Mouse (Mus musculus) CH12.LX (cell line): Measurements from ENCODE around the gene Atg5. TPM values are rescaled to one million over a fixed set of nuclear protein-coding genes. Genes with fewer than 3 reads are reported as not detected.
A peak's percentile ranks its signal among the peaks of the same experiment; 100 is the strongest.

Experiments
- DNase-seq: peaks from one replicate; pipeline ENCODE4 v3.0.0-alpha.2; 2013; ENCODE audit errors: extremely low read depth
- H3K27ac ChIP-seq: 2 replicates; pipeline ENCODE4 v1.5.1; 2012; ENCODE audit warnings: low read depth, mild to moderate bottlenecking, control low read depth, moderate library complexity; ENCODE audit not compliant: insufficient read depth
- H3K27me3 ChIP-seq: replicated peaks from 2 replicates; pipeline ENCODE3; 2012; ENCODE audit warnings: inconsistent platforms
- H3K36me3 ChIP-seq, 2 experiments: replicated peaks in 1 of 2; 2 replicates each; pipeline versions ENCODE3 to v1.6.1; 2012; ENCODE audit warnings: inconsistent platforms in 1 of 2, low read length in 1 of 2, mild to moderate bottlenecking in 1 of 2, mixed read lengths in 1 of 2, moderate library complexity in 1 of 2; ENCODE audit not compliant: control insufficient read depth in 1 of 2, insufficient read depth in 1 of 2
- H3K4me1 ChIP-seq, 2 experiments: 2 replicates each; pipeline ENCODE4 v1.6.1; 2012; ENCODE audit warnings: inconsistent platforms in 1 of 2, moderate library complexity in 1 of 2; ENCODE audit not compliant: insufficient read depth in 2 of 2, control insufficient read depth in 1 of 2
- H3K4me2 ChIP-seq: 2 replicates; pipeline ENCODE4 v1.6.1; 2012; ENCODE audit warnings: low read depth, mild to moderate bottlenecking, control low read depth; ENCODE audit not compliant: poor library complexity, insufficient read depth, severe bottlenecking
- H3K4me3 ChIP-seq, 3 experiments: fragments of 150-350 bp in 1 of 3; sonication (generic) in 1 of 3; replicated peaks in 1 of 3; 2 replicates each; pipeline versions ENCODE3 to v1.5.1; 2011 to 2012; ENCODE audit warnings: low read depth in 2 of 3, low read length in 2 of 3, mild to moderate bottlenecking in 2 of 3, moderate library complexity in 2 of 3, control low read depth in 1 of 3, improper control_type of control experiment in 1 of 3, inconsistent platforms in 1 of 3, mixed read lengths in 1 of 3; ENCODE audit not compliant: poor library complexity in 1 of 3
- H3K79me2 ChIP-seq: replicated peaks from 2 replicates; pipeline ENCODE4 v1.6.1; 2012; ENCODE audit warnings: mild to moderate bottlenecking, moderate library complexity; ENCODE audit not compliant: control insufficient read depth, poor library complexity, insufficient read depth, severe bottlenecking; ENCODE audit errors: extremely low read depth
- H3K9ac ChIP-seq: 2 replicates; pipeline ENCODE4 v1.6.1; 2012; ENCODE audit warnings: low read depth, mild to moderate bottlenecking, control low read depth, moderate library complexity; ENCODE audit not compliant: insufficient read depth
- H3K9me3 ChIP-seq: replicated peaks from 2 replicates; pipeline ENCODE3; 2012; ENCODE audit warnings: low read length, inconsistent platforms, mixed read lengths
- BHLHE40 ChIP-seq: IDR thresholded peaks from 2 replicates; pipeline ENCODE4 v1.6.1; 2011; ENCODE audit warnings: mild to moderate bottlenecking, low read depth, low read length, improper control_type of control experiment
- CHD1 ChIP-seq: IDR thresholded peaks from 2 replicates; pipeline ENCODE4 v1.6.1; 2012; ENCODE audit warnings: low read depth, low read length, improper control_type of control experiment, inconsistent platforms
- CHD2 ChIP-seq: IDR thresholded peaks from 2 replicates; pipeline ENCODE4 v1.6.1; 2011; ENCODE audit warnings: low read length, improper control_type of control experiment
- CTCF ChIP-seq, 2 experiments: IDR thresholded peaks in 1 of 2; conservative IDR thresholded peaks in 1 of 2; 2 replicates each; pipeline ENCODE4 v1.5.1; 2011 to 2012; ENCODE audit warnings: low read depth in 2 of 2, low read length in 2 of 2, improper control_type of control experiment in 1 of 2, inconsistent platforms in 1 of 2, mild to moderate bottlenecking in 1 of 2, moderate library complexity in 1 of 2
- E2F4 ChIP-seq: IDR thresholded peaks from 2 replicates; pipeline ENCODE4 v1.6.1; 2011; ENCODE audit warnings: low read depth, low read length, improper control_type of control experiment; ENCODE audit not compliant: insufficient replicate concordance
- ELF1 ChIP-seq: IDR thresholded peaks from 2 replicates; pipeline ENCODE4 v1.6.1; 2014; ENCODE audit warnings: low read depth, mild to moderate bottlenecking, inconsistent platforms, low read length, improper control_type of control experiment
- EP300 ChIP-seq: IDR thresholded peaks from 2 replicates; pipeline ENCODE4 v1.6.1; 2011; ENCODE audit warnings: low read length, improper control_type of control experiment
- ETS1 ChIP-seq: conservative IDR thresholded peaks from 2 replicates; pipeline ENCODE4 v1.6.1; 2012; ENCODE audit warnings: low read depth, mild to moderate bottlenecking, inconsistent platforms, low read length, improper control_type of control experiment, moderate library complexity
- GABPA ChIP-seq: IDR thresholded peaks from 2 replicates; pipeline ENCODE4 v1.6.1; 2012; ENCODE audit warnings: low read depth, low read length, improper control_type of control experiment, inconsistent platforms; ENCODE audit not compliant: insufficient replicate concordance
- HCFC1 ChIP-seq: IDR thresholded peaks from 2 replicates; pipeline ENCODE4 v1.6.1; 2012; ENCODE audit warnings: low read depth, mild to moderate bottlenecking, inconsistent platforms, low read length, improper control_type of control experiment
- IRF4 ChIP-seq: IDR thresholded peaks from 2 replicates; pipeline ENCODE4 v1.6.1; 2014; ENCODE audit warnings: low read depth, mild to moderate bottlenecking, inconsistent platforms, low read length, improper control_type of control experiment
- JUN ChIP-seq: IDR thresholded peaks from 2 replicates; pipeline ENCODE4 v1.6.1; 2011; ENCODE audit warnings: low read depth, mild to moderate bottlenecking, low read length, improper control_type of control experiment, moderate library complexity; ENCODE audit not compliant: insufficient read depth
- JUND ChIP-seq: conservative IDR thresholded peaks from 2 replicates; pipeline ENCODE4 v1.6.1; 2011; ENCODE audit warnings: low read depth, low read length, improper control_type of control experiment
- KAT2A ChIP-seq: IDR thresholded peaks from 2 replicates; pipeline ENCODE4 v1.6.1; 2012; ENCODE audit warnings: low read length, improper control_type of control experiment, inconsistent platforms; ENCODE audit not compliant: insufficient replicate concordance
- MAFK ChIP-seq: IDR thresholded peaks from 2 replicates; pipeline ENCODE4 v1.6.1; 2011; ENCODE audit warnings: low read length, improper control_type of control experiment; ENCODE audit not compliant: insufficient replicate concordance
- MAX ChIP-seq: IDR thresholded peaks from 2 replicates; pipeline ENCODE4 v1.6.1; 2011; ENCODE audit warnings: low read length, improper control_type of control experiment
- MAZ ChIP-seq: IDR thresholded peaks from 2 replicates; pipeline ENCODE4 v1.6.1; 2012; ENCODE audit warnings: low read depth, mild to moderate bottlenecking, inconsistent platforms, low read length, improper control_type of control experiment, moderate library complexity
- MEF2A ChIP-seq: IDR thresholded peaks from 2 replicates; pipeline ENCODE4 v1.6.1; 2014; ENCODE audit warnings: low read depth, mild to moderate bottlenecking, inconsistent platforms, low read length, improper control_type of control experiment, borderline replicate concordance
- MXI1 ChIP-seq: IDR thresholded peaks from 2 replicates; pipeline ENCODE4 v1.6.1; 2011; ENCODE audit warnings: mild to moderate bottlenecking, low read depth, low read length, improper control_type of control experiment
- MYC ChIP-seq: IDR thresholded peaks from 2 replicates; pipeline ENCODE4 v1.6.1; 2011; ENCODE audit warnings: low read depth, mild to moderate bottlenecking, improper control_type of control experiment, low read length
- NELFE ChIP-seq: IDR thresholded peaks from 2 replicates; pipeline ENCODE4 v1.6.1; 2011; ENCODE audit warnings: low read depth, low read length, improper control_type of control experiment
- NRF1 ChIP-seq: IDR thresholded peaks from 2 replicates; pipeline ENCODE4 v1.6.1; 2014; ENCODE audit warnings: low read depth, mild to moderate bottlenecking, inconsistent platforms, low read length, improper control_type of control experiment, moderate library complexity
- PAX5 ChIP-seq: IDR thresholded peaks from 2 replicates; pipeline ENCODE4 v1.6.1; 2012; ENCODE audit warnings: low read length, inconsistent platforms, mixed read lengths
- POLR2A ChIP-seq: IDR thresholded peaks from 2 replicates; pipeline ENCODE4 v1.6.1; 2011; ENCODE audit warnings: low read depth, mild to moderate bottlenecking, improper control_type of control experiment, low read length
- POLR2AphosphoS2 ChIP-seq: IDR thresholded peaks from 2 replicates; pipeline ENCODE4 v1.6.1; 2011; ENCODE audit warnings: low read depth, low read length, improper control_type of control experiment
- RAD21 ChIP-seq: IDR thresholded peaks from 2 replicates; pipeline ENCODE4 v1.6.1; 2011; ENCODE audit warnings: low read depth, mild to moderate bottlenecking, low read length, improper control_type of control experiment, moderate library complexity
- RCOR1 ChIP-seq: conservative IDR thresholded peaks from 2 replicates; pipeline ENCODE4 v1.6.1; 2012; ENCODE audit warnings: low read depth, mild to moderate bottlenecking, inconsistent platforms, low read length, improper control_type of control experiment
- SIN3A ChIP-seq: IDR thresholded peaks from 2 replicates; pipeline ENCODE4 v1.6.1; 2012; ENCODE audit warnings: low read length, improper control_type of control experiment, inconsistent platforms
- SMC3 ChIP-seq: IDR thresholded peaks from 2 replicates; pipeline ENCODE4 v1.6.1; 2011; ENCODE audit warnings: low read depth, low read length, improper control_type of control experiment
- TBP ChIP-seq: conservative IDR thresholded peaks from 2 replicates; pipeline ENCODE4 v1.6.1; 2011; ENCODE audit warnings: low read depth, low read length, improper control_type of control experiment
- TCF12 ChIP-seq: IDR thresholded peaks from 2 replicates; pipeline ENCODE4 v1.6.1; 2014; ENCODE audit warnings: low read depth, mild to moderate bottlenecking, inconsistent platforms, low read length, improper control_type of control experiment
- UBTF ChIP-seq: IDR thresholded peaks from 2 replicates; pipeline ENCODE4 v1.6.1; 2012; ENCODE audit warnings: low read depth, mild to moderate bottlenecking, inconsistent platforms, low read length, improper control_type of control experiment, moderate library complexity
- USF1 ChIP-seq: IDR thresholded peaks from 2 replicates; pipeline ENCODE4 v1.6.1; 2014; ENCODE audit warnings: low read depth, mild to moderate bottlenecking, inconsistent platforms, low read length, improper control_type of control experiment
- USF2 ChIP-seq: conservative IDR thresholded peaks from 2 replicates; pipeline ENCODE4 v1.6.1; 2011; ENCODE audit warnings: low read depth, low read length, improper control_type of control experiment
- ZC3H11A ChIP-seq: IDR thresholded peaks from 2 replicates; pipeline ENCODE4 v1.6.1; 2012; ENCODE audit warnings: low read depth, mild to moderate bottlenecking, inconsistent platforms, low read length, improper control_type of control experiment
- ZKSCAN1 ChIP-seq: IDR thresholded peaks from 2 replicates; pipeline ENCODE4 v1.6.1; 2012; ENCODE audit warnings: low read depth, inconsistent platforms, low read length, improper control_type of control experiment, borderline replicate concordance
- ZMIZ1 ChIP-seq: IDR thresholded peaks from 2 replicates; pipeline ENCODE4 v1.6.1; 2012; ENCODE audit warnings: low read depth, mild to moderate bottlenecking, inconsistent platforms, low read length, improper control_type of control experiment
- ZNF384 ChIP-seq: IDR thresholded peaks from 2 replicates; pipeline ENCODE4 v1.6.1; 2012; ENCODE audit warnings: low read depth, low read length, improper control_type of control experiment, inconsistent platforms
- dilution Hi-C: fragments of 300-500 bp; cut with MboI; formaldehyde crosslinking; loops from 2 replicates; pipeline ENCODE4 v1.14.3; 2020; ENCODE audit warnings: low sequenced_read_pairs; ENCODE audit not compliant: extremely low pct_unique_long_range_greater_than_20kb, extremely low pct_ligation_motif_present
- in situ Hi-C: fragments of 300-500 bp; cut with MboI; formaldehyde crosslinking; loops from 3 replicates; pipeline ENCODE4 v1.14.3; 2019; ENCODE audit warnings: low sequenced_read_pairs, low pct_ligation_motif_present, low pct_unique_long_range_greater_than_20kb, mixed read lengths
- polyA plus RNA-seq: library from polyadenylated mRNA; unstranded; fragments of >175 nt; gene quantifications from 2 replicates; pipeline ENCODE4 v1.2.1, GENCODE M21; 2012; ENCODE audit warnings: low read depth; ENCODE audit not compliant: insufficient read length
- total RNA-seq, 2 experiments: library from RNA; depleted of rRNA; stranded (reverse); fragments of 300-350 nt in 1 of 2; fragments of >200 nt in 1 of 2; gene quantifications; 2 replicates each; pipeline ENCODE4 v1.2.3; 2012 to 2014

Gene Atg5
- total and polyA plus RNA-seq, 3 experiments = 15.6 to 47.5 (median 34.7) TPM

DNA sequence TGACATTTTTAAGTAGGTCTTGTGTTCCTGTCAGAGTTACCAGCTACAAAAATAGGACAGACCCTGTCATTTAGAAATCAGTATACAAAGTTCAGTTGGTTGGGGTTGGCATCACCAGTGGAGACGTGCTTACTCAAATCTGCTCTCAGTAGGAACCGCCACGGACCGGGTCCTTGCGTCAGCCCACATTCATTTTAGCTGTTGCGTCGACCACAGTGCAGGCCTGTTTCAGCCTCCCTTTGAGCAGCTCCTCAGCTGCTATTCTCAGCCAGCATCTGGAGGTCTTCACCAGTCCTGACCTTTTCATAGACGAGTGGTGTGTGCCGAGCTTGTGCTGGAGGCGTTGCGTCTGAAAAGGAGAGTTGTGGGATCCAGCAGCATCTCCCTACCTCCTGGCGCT is 98.9 kb downstream of the Atg5 start:
- Histone ChIP-seq H3K4me3 (no peak overlapping the region), H3K4me2 (peak overlapping the region; percentile 73), H3K27ac (peak overlapping the region; percentile 94), H3K4me1 (peaks cover 26 to 57% of the 10 kb centered on the region in 2 experiments), H3K79me2 (no peaks in the 10 kb centered on the region), H3K36me3 (peaks cover 0 to 14% of the 10 kb centered on the region in 2 experiments), H3K9ac (peak overlapping the region; percentile 45), H3K27me3 (no peaks in the 10 kb centered on the region), H3K9me3 (no peaks in the 10 kb centered on the region)
- TF ChIP-seq MAFK (peak; percentile 69; the same call in 1 of the 2 replicates), HCFC1 (peak; percentile 45), GABPA (no peak), USF2 (no peak), SIN3A (peak; percentile 87), CTCF (conservative IDR thresholded peaks at IDR 0.05 in 1 of 2, IDR thresholded peaks at IDR 0.05 in 1 of 2; ENCODE audit: low read depth in 2 of 2, low read length in 2 of 2) (no peak), NELFE (peak; percentile 70; the same call in 1 of the 2 replicates), ETS1 (peak; percentile 95), E2F4 (0 out of 2 replicates have a peak, but pooled peaks have one; percentile 62), NRF1 (0 out of 2 replicates have a peak, but pooled peaks have one; percentile 39), ZC3H11A (no peak), MYC (peak; percentile 51; the same call in 1 of the 2 replicates), CHD1 (peak; percentile 75; the same call in 1 of the 2 replicates), ZKSCAN1 (no peak), POLR2A (peak; percentile 46), MEF2A (peak; percentile 96), USF1 (no peak), TBP (0 out of 2 replicates have a peak, but pooled peaks have one; percentile 35), CHD2 (peak; percentile 83), PAX5 (no peak), RAD21 (peak; percentile 10), ZMIZ1 (0 out of 2 replicates have a peak, but pooled peaks have one; percentile 40), ELF1 (peak; percentile 56; the same call in 1 of the 2 replicates), POLR2AphosphoS2 (peak; percentile 52; the same call in 1 of the 2 replicates), ZNF384 (peak; percentile 46), MAX (peak; percentile 70), TCF12 (peak; percentile 97), KAT2A (0 out of 2 replicates have a peak, but pooled peaks have one; percentile 54), JUND (peak; percentile 88), SMC3 (peak; percentile 16; the same call in 1 of the 2 replicates), MAZ (0 out of 2 replicates have a peak, but pooled peaks have one; percentile 65), MXI1 (peak; percentile 81), JUN (peak; percentile 81), EP300 (peak; percentile 95), UBTF (no peak), IRF4 (peak; percentile 98), BHLHE40 (peak; percentile 91), RCOR1 (peak; percentile 92)
- dilution Hi-C loops (no loop called here), in situ Hi-C loops (no loop called here)
- peak; percentile 74 for DNase-seq
